Mouse (Mus musculus) forebrain, embryonic 11.5 days (tissue): ENCODE data around the gene Baiap2l1. TPM values are rescaled to one million over a fixed set of nuclear protein-coding genes. Genes with fewer than 3 reads are reported as not detected.
"Not testable (repeated sequence)": the region's sequence is repeated elsewhere in the genome, so short reads cannot be mapped to it uniquely, and the experiment has no call there.

Source experiments
- ATAC-seq: fragments of 200-750 bp; cut with Nextera tagmentation; replicated peaks from 2 replicates; pipeline ENCODE4 v1.8.0; 2017; ENCODE audit warnings: moderate TSS enrichment; ENCODE audit not compliant: low FRiP score
- DNase-seq: peaks from one replicate; pipeline ENCODE4 v3.0.0-alpha.2; 2017; ENCODE audit warnings: low spot score
- H3K27ac ChIP-seq: fragments of 300-500 bp; sonication (generic); 2 replicates; pipeline ENCODE4 v1.5.1; 2014; ENCODE audit warnings: low read depth, low read length
- H3K27me3 ChIP-seq: fragments of 300-500 bp; sonication (generic); 2 replicates; pipeline ENCODE4 v1.6.1; 2014; ENCODE audit warnings: mild to moderate bottlenecking, low read length, mixed read lengths; ENCODE audit not compliant: control insufficient read depth, insufficient read depth
- H3K36me3 ChIP-seq: fragments of 300-500 bp; sonication (generic); 2 replicates; pipeline ENCODE4 v1.6.1; 2014; ENCODE audit warnings: mild to moderate bottlenecking, low read length, moderate library complexity, mixed read lengths; ENCODE audit not compliant: control insufficient read depth, insufficient read depth
- H3K4me1 ChIP-seq: fragments of 300-500 bp; sonication (generic); replicated peaks from 2 replicates; pipeline ENCODE4 v1.6.1; 2014; ENCODE audit warnings: low read length, mixed read lengths; ENCODE audit not compliant: control insufficient read depth, insufficient read depth
- H3K4me2 ChIP-seq: fragments of 300-500 bp; sonication (generic); 2 replicates; pipeline ENCODE4 v1.6.1; 2014; ENCODE audit warnings: low read depth, mild to moderate bottlenecking, low read length, moderate library complexity, mixed read lengths; ENCODE audit not compliant: severe bottlenecking
- H3K4me3 ChIP-seq: fragments of 300-500 bp; sonication (generic); 2 replicates; pipeline ENCODE4 v1.5.1; 2014; ENCODE audit warnings: low read depth, low read length
- H3K9ac ChIP-seq: fragments of 300-500 bp; sonication (generic); 2 replicates; pipeline ENCODE4 v1.6.1; 2014; ENCODE audit warnings: low read length
- H3K9me3 ChIP-seq: fragments of 300-500 bp; sonication (generic); 2 replicates; pipeline ENCODE4 v1.6.1; 2016; ENCODE audit warnings: low read length, mixed read lengths; ENCODE audit not compliant: control insufficient read depth
- WGBS: fragments of 180-500 bp; shearing (Covaris S2); extraction: QIAGEN DNeasy Blood & Tissue Kit; methylation state at CpG from one replicate; pipeline ENCODE4 v1.1.7; 2014; 5-methylcytosine and 5-hydroxymethylcytosine counted together
- polyA plus RNA-seq: library from polyadenylated mRNA; unstranded; fragments of >200 nt; fragmentation: Nextera tagmentation; extraction: Ambion mirVana; gene quantifications from 2 replicates; pipeline ENCODE4 v1.2.1, GENCODE M21; 2014

Gene Baiap2l1
- polyA plus RNA-seq, 1 experiment from 2014 or later, result 4.2 TPM

DNA sequence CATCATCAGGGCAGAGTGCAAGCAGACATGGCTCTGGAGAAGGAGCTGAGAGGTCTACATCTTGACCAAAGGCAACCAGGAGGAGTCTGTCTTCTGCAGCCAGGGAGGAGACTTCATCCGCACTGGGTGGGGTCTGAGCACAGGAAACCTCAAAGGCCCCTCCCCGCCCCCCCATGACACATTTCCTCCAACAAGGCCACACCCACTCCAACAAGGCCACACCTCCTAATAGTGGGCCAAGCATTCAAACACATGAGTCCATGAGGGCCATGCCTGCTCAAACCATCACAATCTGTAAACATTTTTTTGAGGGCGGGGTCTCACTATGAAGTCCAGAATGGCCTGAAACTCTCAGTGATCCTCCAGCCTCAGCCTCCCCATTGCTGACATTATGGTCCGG is 21.5 kb upstream of the Baiap2l1 start:
- WGBS, result 97% methylated on average over 4 of the region's 4 CpGs
- ATAC-seq, result no peak
- H3K36me3 ChIP-seq, result no peaks in the 10 kb centered on the region

DNA sequence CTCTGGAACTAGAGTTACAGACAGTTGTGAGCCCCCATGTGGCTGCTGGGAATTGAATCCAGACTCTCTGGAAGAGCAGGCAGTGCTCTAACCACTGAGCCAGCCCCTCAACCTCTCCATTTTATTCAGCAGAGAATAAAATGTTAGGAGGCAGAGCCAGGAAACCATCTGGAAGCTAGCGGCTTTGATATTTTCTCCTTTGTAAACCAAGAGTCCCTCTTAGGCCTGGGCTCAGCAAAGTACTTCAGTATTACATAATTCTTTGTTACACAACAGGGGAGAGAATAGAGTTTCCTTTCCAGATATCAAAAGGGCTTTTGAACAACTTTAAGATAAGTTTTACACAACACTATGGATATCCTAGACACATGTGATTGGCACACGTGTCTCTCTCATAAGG is 15.0 kb upstream of the Baiap2l1 start:
- ATAC-seq (no peak), DNase-seq (no peak)
- H3K27me3 ChIP-seq, result no peaks in the 10 kb centered on the region
- no peak overlapping the region for H3K27ac ChIP-seq
- no peak overlapping the region for H3K4me3 ChIP-seq
- H3K9me3 ChIP-seq, result no peaks in the 10 kb centered on the region
- no peaks in the 10 kb centered on the region for H3K36me3 ChIP-seq
- no peak overlapping the region for H3K4me2 ChIP-seq
- 91% methylated on average over 2 of the region's 2 CpGs for WGBS
- H3K4me1 ChIP-seq, result no peaks in the 10 kb centered on the region
- no peak overlapping the region for H3K9ac ChIP-seq

More for the DNA sequence above, 21.5 kb upstream of the Baiap2l1 start:
- Histone ChIP-seq H3K27me3 (no peaks in the 10 kb centered on the region), H3K4me2 (no peak overlapping the region), H3K9ac (no peak overlapping the region), H3K4me3 (no peak overlapping the region), H3K9me3 (no peaks in the 10 kb centered on the region; the same call in 1 of the 2 replicates), H3K4me1 (no peaks in the 10 kb centered on the region), H3K27ac (no peak overlapping the region)
- DNase-seq, result no peak

DNA sequence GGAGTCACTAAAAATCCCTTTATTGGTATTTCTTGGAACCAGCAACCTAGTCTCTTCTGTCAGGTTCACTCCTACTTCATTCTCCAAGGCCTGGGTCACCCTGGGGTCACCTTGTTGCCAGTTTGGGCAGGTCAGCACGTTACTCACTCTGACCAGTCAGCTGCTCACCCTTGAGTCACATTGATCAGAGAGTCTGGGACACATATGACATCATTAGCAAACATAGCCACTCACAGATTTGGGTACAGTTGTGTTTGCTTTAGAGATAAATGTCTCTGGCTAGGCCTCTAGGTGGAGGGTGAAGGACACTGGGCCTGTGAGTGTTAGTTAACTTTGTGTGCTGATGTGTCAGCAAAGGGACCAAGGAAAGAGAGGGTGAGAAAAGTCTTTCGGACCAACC is 14.3 kb upstream of the Baiap2l1 start:
- ATAC-seq (no peak), DNase-seq (no peak)
- 76% methylated on average over 2 of the region's 2 CpGs for WGBS
- no peaks in the 10 kb centered on the region for H3K36me3 ChIP-seq
- no peak overlapping the region for H3K4me3 ChIP-seq
- H3K4me1 ChIP-seq, result no peaks in the 10 kb centered on the region
- no peaks in the 10 kb centered on the region for H3K9me3 ChIP-seq
- no peaks in the 10 kb centered on the region for H3K27me3 ChIP-seq
- no peak overlapping the region for H3K27ac ChIP-seq
- no peak overlapping the region for H3K4me2 ChIP-seq
- no peak overlapping the region for H3K9ac ChIP-seq

DNA sequence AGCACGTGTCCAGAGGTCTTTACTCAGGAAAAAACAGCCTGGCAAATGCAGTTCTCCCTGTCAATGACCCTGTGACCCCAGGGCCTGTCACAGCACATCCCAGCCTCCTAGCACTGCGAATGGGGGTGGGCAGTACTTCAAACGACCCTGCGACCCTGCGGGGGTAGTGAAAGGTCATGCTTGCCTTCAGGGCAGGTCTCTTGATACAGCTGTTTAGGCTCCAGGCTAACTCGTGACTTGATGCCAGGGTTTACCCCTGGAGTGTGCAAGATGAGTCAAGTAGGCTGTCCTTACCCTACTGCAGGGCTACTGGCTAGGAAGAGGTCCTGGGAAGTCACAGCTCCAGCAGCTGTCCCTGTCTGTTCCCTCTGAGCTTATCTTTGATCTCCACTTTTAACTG is 13.1 kb upstream of the Baiap2l1 start:
- no peak for ATAC-seq
- WGBS, result 5% methylated on average over 6 of the region's 6 CpGs
- no peak overlapping the region for H3K4me2 ChIP-seq
- no peaks in the 10 kb centered on the region for H3K4me1 ChIP-seq
- no peak overlapping the region for H3K4me3 ChIP-seq
- H3K27ac ChIP-seq, result no peak overlapping the region
- H3K27me3 ChIP-seq, result no peaks in the 10 kb centered on the region
- no peaks in the 10 kb centered on the region for H3K36me3 ChIP-seq
- no peaks in the 10 kb centered on the region for H3K9me3 ChIP-seq
- no peak for DNase-seq
- no peak overlapping the region for H3K9ac ChIP-seq

DNA sequence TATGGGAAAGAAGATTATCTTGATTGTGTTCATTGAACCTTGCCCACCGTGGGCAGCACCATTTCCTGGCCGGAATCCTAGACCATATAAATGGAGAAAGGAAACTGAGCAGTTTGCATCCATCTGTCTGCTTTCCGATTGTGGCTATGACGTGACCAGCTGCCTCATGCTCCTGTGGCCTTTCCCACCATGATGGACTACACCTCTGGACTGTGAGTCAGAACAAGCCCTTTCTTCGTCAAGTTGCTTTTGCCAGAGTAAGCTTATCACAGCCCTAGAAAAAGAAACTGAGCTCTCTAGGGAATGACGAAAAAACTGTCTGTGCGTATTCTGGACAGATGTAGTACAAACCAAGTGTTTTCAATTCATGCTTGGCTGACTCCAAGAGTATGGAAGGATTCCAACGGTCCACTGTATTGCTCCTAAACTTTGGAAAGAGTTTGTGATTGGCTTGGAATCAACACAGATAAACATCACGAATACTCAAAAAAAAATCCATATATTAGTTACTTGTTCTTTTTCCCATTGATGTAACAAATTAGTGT is 10.8 kb upstream of the Baiap2l1 start:
- ATAC-seq, result no peak
- Histone ChIP-seq H3K4me1 (no peaks in the 10 kb centered on the region), H3K9me3 (no peaks in the 10 kb centered on the region), H3K4me2 (no peak overlapping the region), H3K27me3 (no peaks in the 10 kb centered on the region), H3K27ac (no peak overlapping the region), H3K9ac (no peak overlapping the region), H3K4me3 (no peak overlapping the region), H3K36me3 (no peaks in the 10 kb centered on the region)
- 93% methylated on average over 9 of the region's 9 CpGs for WGBS
- no peak for DNase-seq

DNA sequence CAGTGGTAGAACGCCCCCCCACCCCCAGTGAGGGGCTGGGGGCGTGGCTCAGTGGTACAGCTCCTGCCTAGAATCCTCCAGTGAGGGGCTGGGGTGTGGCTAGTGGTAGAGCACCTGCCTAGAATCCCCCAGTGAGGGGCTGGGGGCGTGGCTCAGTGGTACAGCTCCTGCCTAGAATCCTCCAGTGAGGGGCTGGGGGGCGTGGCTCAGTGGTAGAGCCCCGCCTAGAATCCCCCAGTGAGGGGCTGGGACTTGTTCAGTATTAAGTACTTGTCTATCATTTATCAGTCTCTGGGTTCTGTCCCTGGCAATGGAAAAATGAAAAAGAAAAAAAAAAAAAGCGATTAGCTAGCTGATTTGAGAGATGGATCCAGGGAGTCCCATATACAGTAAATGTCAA is 8.6 kb upstream of the Baiap2l1 start:
- H3K36me3 ChIP-seq, H3K9me3 ChIP-seq, H3K4me2 ChIP-seq, H3K27me3 ChIP-seq, H3K27ac ChIP-seq, H3K4me3 ChIP-seq, H3K9ac ChIP-seq, ATAC-seq, H3K4me1 ChIP-seq, DNase-seq: not testable (repeated sequence)
- 80% methylated on average over 6 of the region's 6 CpGs for whole genome bisulfite sequencing

DNA sequence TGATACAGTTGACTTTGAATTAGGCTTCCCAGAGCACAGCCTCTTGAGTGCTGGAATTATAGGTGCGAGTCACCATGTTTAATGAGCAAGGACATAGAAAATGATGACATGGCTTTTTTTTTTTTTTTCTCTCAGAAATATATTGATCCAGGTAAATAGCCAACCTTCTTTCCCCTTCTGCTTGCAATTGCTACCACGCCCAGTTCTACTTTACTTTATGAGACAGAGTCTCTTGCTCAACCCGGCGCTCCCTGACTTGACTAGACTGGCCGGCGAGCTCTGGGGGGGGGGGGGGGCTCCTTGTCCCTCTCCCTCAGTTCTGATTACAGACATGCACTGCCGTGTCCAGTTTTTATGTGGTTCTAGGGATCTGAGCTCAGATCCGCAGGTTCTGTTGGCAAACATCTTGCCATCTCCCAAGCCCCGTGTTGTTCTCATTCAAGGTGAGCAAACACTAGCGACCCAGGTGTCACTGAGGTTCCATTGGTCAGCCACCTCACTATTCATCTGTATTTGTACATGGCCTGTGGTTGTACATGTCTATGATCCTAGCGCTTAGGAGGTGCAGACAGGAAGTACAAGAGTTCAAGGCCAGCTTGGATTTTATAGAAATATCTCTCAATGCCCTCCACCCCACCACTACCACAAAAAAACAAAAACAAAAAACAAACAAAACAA is 6.9 kb upstream of the Baiap2l1 start:
- ATAC-seq (no peak), DNase-seq (no peak)
- Histone ChIP-seq H3K9me3 (no peaks in the 10 kb centered on the region), H3K27ac (no peak overlapping the region), H3K36me3 (no peaks in the 10 kb centered on the region), H3K9ac (no peak overlapping the region), H3K4me3 (no peak overlapping the region), H3K4me2 (no peak overlapping the region), H3K4me1 (no peaks in the 10 kb centered on the region), H3K27me3 (no peaks in the 10 kb centered on the region)
- 94% methylated on average over 11 of the region's 11 CpGs for WGBS

DNA sequence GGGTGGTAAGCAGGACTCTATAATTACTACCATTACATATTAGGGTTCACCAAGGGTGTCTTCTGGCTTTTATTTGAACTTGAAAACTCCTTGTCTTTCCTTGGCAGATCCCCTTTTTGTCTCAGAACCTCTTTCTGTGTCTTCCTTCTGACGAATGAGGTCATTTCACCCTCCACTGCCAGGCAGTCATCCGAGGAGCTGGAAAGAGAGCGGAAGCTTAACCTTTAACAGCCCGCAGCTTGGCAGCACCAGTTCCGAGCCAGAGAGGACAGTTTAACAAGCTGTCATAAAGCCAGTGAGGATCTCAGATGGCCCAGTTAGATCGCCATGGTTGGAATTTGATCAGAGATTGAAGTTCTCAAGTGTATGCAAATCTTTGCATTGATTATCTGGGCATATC is 2.4 kb upstream of the Baiap2l1 start:
- H3K36me3 ChIP-seq, result no peaks in the 10 kb centered on the region
- no peak for DNase-seq
- H3K9ac ChIP-seq, result no peak overlapping the region
- no peak for ATAC-seq
- no peak overlapping the region for H3K4me3 ChIP-seq
- WGBS, result 73% methylated on average over 6 of the region's 6 CpGs
- peaks cover 8% of the 10 kb centered on the region for H3K27me3 ChIP-seq
- no peak overlapping the region for H3K4me2 ChIP-seq
- no peak overlapping the region for H3K27ac ChIP-seq
- no peaks in the 10 kb centered on the region; the same call in 1 of the 2 replicates for H3K4me1 ChIP-seq
- H3K9me3 ChIP-seq, result no peaks in the 10 kb centered on the region

DNA sequence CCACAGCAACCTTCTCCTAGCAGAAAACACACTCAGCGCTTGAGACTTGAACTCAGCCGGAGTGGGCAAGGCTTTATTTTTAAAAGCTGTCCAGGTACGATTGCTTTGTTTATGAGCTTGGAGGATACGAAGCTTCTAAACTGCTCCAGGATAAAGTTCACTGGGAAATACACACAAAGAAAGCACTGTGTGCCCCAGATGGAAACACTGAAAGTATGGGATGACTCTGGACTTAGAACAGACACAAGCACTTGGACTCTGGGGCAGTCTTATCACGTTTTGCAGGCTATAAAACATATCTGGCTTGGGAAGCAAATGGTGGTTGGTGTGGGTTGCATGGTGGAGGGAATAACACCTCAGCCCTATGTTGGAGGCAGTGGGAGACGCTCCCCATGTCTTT is 2.0 kb upstream of the Baiap2l1 start:
- 86% methylated on average over 6 of the region's 6 CpGs for WGBS
- no peak overlapping the region for H3K4me3 ChIP-seq
- H3K36me3 ChIP-seq, result no peaks in the 10 kb centered on the region
- no peak overlapping the region for H3K27ac ChIP-seq
- H3K9me3 ChIP-seq, result no peaks in the 10 kb centered on the region
- no peak overlapping the region for H3K4me2 ChIP-seq
- DNase-seq (no peak), ATAC-seq (no peak)
- no peaks in the 10 kb centered on the region; the same call in 1 of the 2 replicates for H3K4me1 ChIP-seq
- H3K9ac ChIP-seq, result no peak overlapping the region
- peaks cover 8% of the 10 kb centered on the region for H3K27me3 ChIP-seq
